Mouse (Mus musculus): ENCODE results near the gene Psmd2. TPM values are rescaled to one million over a fixed set of nuclear protein-coding genes. Genes with fewer than 3 reads are reported as not detected.

The Psmd2 gene
- polyA plus RNA-seq (2012; rRNA removed): 50.0 and 55.4 TPM in 2 replicates

DNA sequence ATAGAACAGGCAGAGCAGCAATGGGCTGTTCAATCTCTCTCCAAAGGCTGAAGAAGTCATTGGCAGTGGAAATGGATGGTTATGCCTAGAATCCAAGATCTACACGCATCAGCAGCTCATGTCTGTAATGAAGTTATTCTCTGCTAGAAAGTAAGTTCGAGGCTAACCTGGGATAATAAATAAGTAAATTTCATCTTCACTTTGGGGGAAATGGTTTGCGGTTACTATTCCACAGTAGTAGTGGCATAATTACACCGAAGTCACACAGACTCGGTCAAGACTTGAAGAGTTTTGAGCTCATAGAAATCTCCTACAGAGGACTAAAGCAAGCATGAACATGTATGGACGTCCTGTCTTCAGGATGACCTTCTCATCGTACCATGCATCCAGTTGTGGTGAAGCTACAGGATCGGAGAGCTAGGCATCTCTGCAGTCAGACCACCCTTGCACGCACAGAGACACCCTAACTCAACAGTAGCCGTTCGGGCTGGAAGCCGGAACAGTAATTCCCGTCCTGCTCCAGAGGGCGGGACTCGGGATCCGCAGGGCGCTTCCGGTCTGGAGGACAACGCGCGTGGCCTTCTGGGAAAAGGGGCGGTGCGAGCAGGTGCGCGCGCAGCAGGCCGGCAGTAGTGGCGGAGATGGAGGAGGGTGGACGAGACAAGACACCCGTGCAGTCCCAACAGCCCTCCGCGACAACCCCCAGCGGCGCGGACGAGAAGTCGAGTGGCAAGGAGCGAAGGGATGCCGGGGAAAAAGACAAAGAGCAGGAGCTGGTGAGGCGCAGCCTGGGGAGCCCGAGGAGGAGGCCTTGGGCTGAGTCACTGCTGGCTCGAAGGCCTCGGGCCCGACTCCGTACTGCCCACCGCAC lies at the start of gene Psmd2:
TSS of gene Psmd2 (plus strand) at position 577 of the 871 bp plus-strand sequence.

DNA sequence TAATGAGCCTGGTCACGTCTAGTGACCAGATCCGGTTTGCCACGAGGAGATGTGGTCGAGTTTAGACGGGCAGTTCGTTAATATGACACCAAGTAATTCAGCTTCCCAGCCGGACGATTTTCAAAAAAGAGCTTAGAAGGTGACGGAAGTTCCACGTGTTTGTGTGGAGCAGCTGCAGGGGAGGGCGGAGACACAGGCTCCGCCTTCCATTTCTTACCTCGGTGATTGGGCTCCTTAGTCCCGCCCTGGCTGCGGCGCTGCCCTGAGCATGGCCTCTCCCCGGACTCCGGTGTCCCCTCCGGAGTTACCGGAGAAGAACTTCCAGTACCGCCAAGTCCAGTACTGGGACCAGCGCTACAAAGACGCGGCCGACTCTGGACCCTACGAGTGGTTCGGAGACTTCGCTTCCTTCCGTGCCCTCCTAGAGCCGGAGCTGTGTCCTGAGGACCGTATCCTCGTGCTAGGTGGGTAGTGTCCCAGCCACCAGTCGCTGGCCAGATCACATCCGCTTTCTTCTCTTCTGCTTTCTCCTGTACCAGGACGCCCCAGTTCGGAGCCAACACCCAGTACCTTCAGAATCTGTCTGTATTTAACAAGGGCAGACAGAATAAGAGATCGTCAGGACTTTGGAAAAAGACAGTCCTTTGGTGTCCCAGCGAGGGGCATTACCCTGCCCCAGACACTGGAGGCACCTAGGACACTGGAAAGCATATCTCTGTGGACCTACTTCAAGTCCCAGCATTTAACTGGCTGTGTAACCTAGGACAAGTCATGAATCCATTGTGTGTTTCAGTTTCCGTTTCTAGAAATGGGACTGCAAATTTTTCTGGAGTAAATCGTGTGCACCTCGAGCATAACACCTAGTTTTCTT lies 39.9 kb upstream of the Psmd2 start, which contains the start of the genes Eef1akmt4, Gm49333 and Alg3:
TSS of gene Eef1akmt4 (plus strand) at position 237 of the 871 bp plus-strand sequence.
TSS of gene Gm49333 (plus strand) at position 254 of the 871 bp plus-strand sequence.
TSS of gene Alg3 (minus strand) at position 379 of the 871 bp plus-strand sequence.

DNA sequence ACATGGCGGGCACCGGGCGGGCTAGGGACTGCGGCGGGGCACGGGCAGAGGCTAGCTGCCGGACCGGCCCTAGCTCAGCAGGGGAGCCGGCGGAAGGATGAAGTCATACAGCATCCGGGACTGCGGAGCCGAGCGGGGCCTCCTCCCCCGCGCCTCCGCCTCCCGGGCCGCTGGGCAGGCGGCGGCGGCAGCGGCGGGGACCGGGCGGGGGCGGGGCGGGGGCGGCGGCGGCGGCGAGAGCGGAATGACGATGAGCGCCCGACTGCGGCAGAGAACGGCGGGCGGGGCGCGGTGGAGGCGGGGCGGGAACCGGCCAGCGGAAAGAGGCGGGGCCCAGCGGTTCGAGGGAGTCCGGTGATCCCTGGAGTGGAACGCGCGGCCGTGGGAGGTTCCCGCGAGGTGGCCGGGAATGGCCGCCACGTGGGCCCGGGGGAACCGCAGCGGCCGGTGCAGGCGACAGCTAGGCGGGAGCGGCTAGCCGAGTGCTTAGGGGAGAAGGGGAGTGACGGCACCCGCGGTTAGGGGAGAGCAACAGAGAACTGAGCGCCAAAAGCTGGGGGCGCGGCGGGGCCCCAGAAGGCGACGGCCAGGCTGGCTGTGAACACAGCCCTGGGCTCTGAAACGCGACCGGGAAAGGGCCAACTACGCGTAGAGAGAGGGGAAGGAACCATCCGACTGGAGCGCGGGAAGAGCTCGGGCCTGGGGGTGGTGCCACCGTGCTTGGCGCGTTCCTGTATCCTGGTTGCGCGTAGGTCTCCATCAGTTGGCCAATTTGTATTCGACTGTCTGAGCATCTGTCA lies 30.1 kb upstream of the Psmd2 start, which contains the start of gene Camk2n2:
TSS of gene Camk2n2 (minus strand) at position 97 of the 800 bp plus-strand sequence.

DNA sequence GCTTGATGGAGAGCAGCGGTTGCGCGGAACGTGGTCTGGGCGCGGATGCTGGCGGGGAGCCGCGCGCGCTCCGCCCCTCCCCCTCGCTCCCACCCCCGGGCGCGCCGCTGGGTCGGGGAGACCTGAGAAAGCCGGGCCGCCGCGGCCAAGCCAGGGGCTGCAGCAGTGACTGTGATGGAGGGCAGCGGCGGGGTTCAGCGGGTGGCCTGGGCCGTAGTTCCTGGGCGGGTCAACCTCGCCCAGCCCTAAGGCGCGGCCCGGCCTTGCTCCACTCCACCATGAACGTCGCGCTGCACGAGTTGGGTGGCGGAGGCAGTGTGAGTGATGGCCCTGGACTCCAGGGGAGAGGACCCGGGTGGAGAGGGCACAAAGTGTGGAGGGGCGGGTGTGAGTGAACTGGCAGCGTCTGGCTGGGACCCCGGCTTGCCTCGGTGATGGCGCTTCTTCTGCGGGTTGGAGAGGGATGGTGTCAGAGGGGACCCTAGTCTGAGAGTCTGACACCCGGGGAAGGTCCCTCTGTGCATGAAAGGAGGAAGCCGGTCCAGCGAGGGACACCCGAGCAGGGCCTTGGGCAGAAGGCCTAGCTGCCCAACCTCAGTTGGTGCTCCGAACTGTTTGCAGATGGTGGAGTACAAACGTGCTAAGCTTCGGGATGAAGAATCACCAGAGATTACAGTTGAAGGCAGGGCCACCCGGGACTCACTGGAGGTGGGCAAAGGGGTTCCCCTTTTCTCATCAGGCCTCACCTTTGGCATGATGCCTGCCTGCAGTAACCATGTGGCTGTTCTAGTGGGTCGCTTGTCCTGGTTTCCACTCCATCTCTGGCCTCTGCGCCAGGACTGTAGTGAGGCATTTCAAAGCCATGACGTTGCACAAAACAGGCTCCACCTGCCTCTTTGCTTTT lies 21.5 kb upstream of the Psmd2 start, which contains the start of gene Ece2:
TSS of gene Ece2 (plus strand) at position 98 of the 904 bp plus-strand sequence.

DNA sequence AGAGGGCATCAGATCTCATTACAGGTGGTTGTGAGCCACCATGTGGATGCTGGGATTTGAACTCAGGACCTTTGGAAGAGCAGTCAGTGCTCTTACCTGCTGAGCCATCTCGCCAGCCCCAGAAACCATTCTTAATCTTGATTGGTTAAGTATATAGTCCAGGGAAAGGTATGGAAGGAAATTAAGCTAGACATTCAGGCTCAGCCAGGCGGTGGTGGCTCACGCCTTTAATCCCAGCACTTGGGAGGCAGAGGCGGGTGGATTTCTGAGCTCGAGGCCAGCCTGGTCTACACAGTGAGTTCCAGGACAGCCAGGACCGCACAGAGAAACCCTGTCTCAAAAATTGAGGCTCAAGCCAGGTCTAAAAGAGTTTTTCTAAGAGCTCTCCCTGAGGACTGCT lies 16.6 kb downstream of the Psmd2 start, which contains the start of gene Eif4g1:
TSS of gene Eif4g1 (plus strand) at position 301 of the 400 bp plus-strand sequence.

DNA sequence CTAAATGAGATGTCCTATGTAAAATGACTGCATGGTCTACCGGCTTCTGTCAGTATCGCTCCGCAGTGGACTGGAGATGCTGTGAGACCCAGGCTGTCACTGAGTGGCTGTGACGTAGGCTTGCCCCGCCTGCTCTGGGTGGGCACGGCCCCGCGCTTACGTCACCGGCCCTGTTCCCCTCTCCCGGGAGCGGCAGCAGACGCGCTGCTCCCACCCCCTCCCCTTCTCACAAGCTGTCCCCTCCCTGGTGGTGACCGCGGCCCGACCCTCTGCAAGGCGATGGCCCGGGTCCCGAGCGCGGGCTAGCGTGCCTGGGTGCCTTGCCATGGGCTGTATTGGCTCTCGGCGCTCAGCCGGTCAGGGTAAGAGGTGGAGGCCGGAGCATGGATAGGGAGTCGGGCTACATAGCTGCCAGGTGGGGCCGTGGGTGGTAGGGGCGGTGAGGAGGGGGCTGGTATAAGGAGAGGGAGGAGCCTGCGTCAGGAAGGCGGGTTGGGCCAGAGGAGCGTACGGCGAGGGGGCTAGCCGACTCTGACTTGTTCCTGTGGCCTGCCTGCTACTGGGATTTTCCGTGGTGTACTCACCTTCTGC lies 41.8 kb downstream of the Psmd2 start, which contains the start of gene Fam131a:
TSS of gene Fam131a (plus strand) at position 131 of the 591 bp plus-strand sequence.

Other genes starting within 250 kb of the Psmd2 start
- gene Abcc5, start 225.3 kb upstream of the Psmd2 start, polyA plus RNA-seq (2012; rRNA removed): 23.3 and 33.3 TPM in 2 replicates
- gene Eif2b5, start 152.8 kb upstream of the Psmd2 start, polyA plus RNA-seq (2012; rRNA removed): 19.7 and 21.3 TPM in 2 replicates
- 43.4 and 49.8 TPM in 2 replicates for gene Dvl3, start 134.7 kb upstream of the Psmd2 start, polyA plus RNA-seq (2012; rRNA removed)
- gene Ap2m1, start 116.2 kb upstream of the Psmd2 start, polyA plus RNA-seq (2012; rRNA removed): 324 and 397 TPM in 2 replicates
- gene Abcf3, start 103.1 kb upstream of the Psmd2 start, polyA plus RNA-seq (2012; rRNA removed): 25.3 TPM in 2 replicates
- 8.2 and 10.1 TPM in 2 replicates for gene Vwa5b2, start 62.2 kb upstream of the Psmd2 start, polyA plus RNA-seq (2012; rRNA removed)
- gene Eef1akmt4, start 40.1 kb upstream of the Psmd2 start, polyA plus RNA-seq (2012; rRNA removed): 17.0 and 23.3 TPM in 2 replicates
- 0.15 TPM in 1 of 2 replicates, not detected in the other for gene Gm49333, start 40.0 kb upstream of the Psmd2 start, polyA plus RNA-seq (2012; rRNA removed)
- gene Alg3, start 39.9 kb upstream of the Psmd2 start, polyA plus RNA-seq (2012; rRNA removed): 20.1 and 22.8 TPM in 2 replicates
- gene Camk2n2, start 30.4 kb upstream of the Psmd2 start, polyA plus RNA-seq (2012; rRNA removed): 5.9 and 8.5 TPM in 2 replicates
- 1.2 and 1.3 TPM in 2 replicates for gene Ece2, start 21.8 kb upstream of the Psmd2 start, polyA plus RNA-seq (2012; rRNA removed)
- gene Eif4g1, start 16.7 kb downstream of the Psmd2 start, polyA plus RNA-seq (2012; rRNA removed): 370 and 429 TPM in 2 replicates
- gene Fam131a, start 41.6 kb downstream of the Psmd2 start, polyA plus RNA-seq (2012; rRNA removed): 7.1 and 9.6 TPM in 2 replicates
- gene Polr2h, start 66.0 kb downstream of the Psmd2 start, polyA plus RNA-seq (2012; rRNA removed): 11.0 and 13.5 TPM in 2 replicates
- 301 and 332 TPM in 2 replicates for gene Clcn2, start 66.1 kb downstream of the Psmd2 start, polyA plus RNA-seq (2012; rRNA removed)
- gene Chrd, start 81.5 kb downstream of the Psmd2 start, polyA plus RNA-seq (2012; rRNA removed): 11.5 and 15.7 TPM in 2 replicates
- 4.9 and 5.2 TPM in 2 replicates for gene Thpo, start 82.9 kb downstream of the Psmd2 start, polyA plus RNA-seq (2012; rRNA removed)

All from colon, adult 2 months (tissue).